In the genomic region with DNA sequence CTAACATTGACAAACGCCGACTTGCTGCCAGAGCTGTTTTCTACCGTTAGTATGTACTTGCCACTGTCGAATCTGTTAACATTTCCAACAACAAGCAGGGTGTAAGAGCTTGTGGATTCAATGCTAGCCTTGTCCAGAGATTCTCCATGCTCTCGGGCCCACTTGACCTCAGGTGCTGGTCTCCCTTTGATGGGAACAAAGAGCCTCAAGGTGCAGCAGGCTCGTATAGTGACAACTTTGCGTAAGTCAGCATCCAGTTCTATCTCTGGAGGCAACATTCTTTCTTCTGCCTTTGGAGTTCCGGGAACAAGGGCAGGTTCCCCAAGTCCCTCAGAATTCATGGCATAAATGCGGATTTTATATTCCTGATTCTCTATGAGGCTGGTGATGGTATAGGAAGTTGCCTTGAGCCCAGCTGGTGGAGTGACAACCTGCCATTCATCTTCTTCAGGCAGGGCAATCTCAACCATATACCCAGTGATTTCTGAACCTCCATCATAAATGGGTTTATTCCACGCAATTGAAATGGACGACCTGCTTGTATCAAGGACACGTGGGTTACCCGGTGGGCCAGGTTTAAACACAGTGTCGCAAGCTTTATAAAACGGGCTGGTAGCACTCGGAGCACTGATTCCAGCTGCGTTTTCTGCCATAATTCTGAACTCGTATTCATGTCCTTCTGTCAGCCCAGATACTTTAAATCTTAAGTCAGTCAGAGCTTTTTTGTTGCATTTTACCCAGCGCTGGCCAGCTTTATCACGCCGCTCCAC, we compare ENCODE assay signal across 29 mouse cellular contexts.
"Had no signal": no experiment of that assay in that cellular context is flagged by ENCODE, and none has a peak within 500 bp of the region (broad histone marks: within the 10 kb centered on the region; RNA-seq: fewer than 3 reads in every experiment).

No protein-coding gene starts in this region.

- H3K27ac ChIP-seq: heart, embryonic 13.5 days; heart, embryonic 15.5 days; hindbrain, embryonic 10.5 days; hindbrain, embryonic 12.5 days; hindbrain, embryonic 13.5 days; hindbrain, embryonic 14.5 days; hindbrain, embryonic 15.5 days; hindbrain, postnatal 0 days; intestine, embryonic 15.5 days; kidney, embryonic 15.5 days; kidney, postnatal 0 days; layer of hippocampus, adult 2 months; left cerebral cortex, adult 2 months had no signal

- H3K4me3 ChIP-seq: heart, embryonic 12.5 days; heart, embryonic 13.5 days; heart, embryonic 15.5 days; hindbrain, embryonic 10.5 days; hindbrain, embryonic 12.5 days; hindbrain, embryonic 13.5 days; hindbrain, embryonic 15.5 days; intestine, embryonic 15.5 days; kidney, embryonic 15.5 days; layer of hippocampus, adult 2 months; left cerebral cortex, adult 2 months had no signal

- DNase-seq: heart, postnatal 14 days; heart, postnatal 36 days; heart, postnatal 4 days; kidney, adult 11 months; kidney, adult 18-20 months; kidney, adult 2 months; kidney, adult 8-10 months; kidney, adult 9 months; kidney, postnatal 10 days; kidney, postnatal 14 days; kidney, postnatal 25 days; kidney, postnatal 36 days; kidney, postnatal 4 days; layer of hippocampus, adult 9-11 months; layer of hippocampus, postnatal 36 days had no signal
